Mouse (Mus musculus): ENCODE data around the gene Rab37. TPM values are rescaled to one million over a fixed set of nuclear protein-coding genes. Genes with fewer than 3 reads are reported as not detected.

Gene Rab37
- polyA plus RNA-seq, 1 experiment from 2014 or later, result 2.0 TPM

DNA sequence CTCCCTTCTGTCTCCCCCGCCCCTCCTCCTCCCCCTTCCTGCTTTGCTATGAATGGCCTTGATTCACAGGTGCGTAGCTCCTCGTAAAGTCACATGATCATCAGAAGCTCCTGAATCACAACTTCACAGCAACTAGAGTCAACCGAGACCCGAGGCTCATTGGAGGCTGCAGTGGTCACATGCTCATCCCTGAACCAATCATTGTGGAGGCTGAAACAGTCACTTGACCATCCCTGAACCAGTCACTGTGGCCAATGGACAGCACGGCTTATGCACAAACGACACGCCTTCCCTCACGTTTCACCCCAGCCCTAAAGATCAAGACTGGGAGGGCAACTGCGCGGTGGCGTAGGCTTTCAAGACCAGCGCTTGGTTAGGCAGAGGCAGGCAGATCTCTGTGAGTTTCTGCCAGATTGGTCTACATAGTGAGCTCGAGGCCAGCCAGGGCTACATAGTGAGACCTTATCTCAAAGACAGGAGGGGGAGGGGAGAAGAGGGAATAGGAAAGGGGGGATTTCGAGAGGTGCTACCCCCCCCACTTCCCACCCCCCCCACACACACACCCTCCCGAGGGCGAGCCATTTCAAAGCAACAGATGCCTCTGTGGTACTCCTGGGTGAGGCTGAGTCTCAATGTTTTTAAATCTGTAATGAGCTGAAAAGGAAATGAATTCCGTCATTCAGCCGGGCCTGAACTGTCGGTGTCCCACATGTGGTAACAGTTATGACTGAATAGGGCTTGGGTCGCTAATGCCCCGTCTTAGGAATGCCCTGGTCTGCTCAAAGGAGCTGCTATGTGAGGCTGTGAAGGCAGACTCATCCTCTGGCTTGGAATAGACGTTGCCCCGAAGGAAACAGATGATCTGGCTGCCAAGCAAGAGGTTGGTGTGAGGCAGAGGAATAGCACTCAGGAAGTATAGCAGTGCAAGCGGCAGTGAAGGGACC, 12.5 kb downstream of the Rab37 start:
- no peaks in the 10 kb centered on the region for H3K9me3 ChIP-seq (replicated peaks)
- peaks cover 17% of the 10 kb centered on the region for H3K27me3 ChIP-seq
- H3K36me3 ChIP-seq, result no peaks in the 10 kb centered on the region
- no peak for ATAC-seq (ENCODE audit: insufficient number of reproducible peaks, low FRiP score, low TSS enrichment, low read depth)
- no peak overlapping the region for H3K4me2 ChIP-seq (replicated peaks)
- H3K27ac ChIP-seq (replicated peaks), result no peak overlapping the region
- 62% methylated on average over 25 of the region's 25 CpGs for WGBS
- no peak overlapping the region for H3K9ac ChIP-seq
- no peak overlapping the region for H3K4me3 ChIP-seq (replicated peaks)
- peaks cover 4% of the 10 kb centered on the region; the same call in 1 of the 2 replicates for H3K4me1 ChIP-seq

DNA sequence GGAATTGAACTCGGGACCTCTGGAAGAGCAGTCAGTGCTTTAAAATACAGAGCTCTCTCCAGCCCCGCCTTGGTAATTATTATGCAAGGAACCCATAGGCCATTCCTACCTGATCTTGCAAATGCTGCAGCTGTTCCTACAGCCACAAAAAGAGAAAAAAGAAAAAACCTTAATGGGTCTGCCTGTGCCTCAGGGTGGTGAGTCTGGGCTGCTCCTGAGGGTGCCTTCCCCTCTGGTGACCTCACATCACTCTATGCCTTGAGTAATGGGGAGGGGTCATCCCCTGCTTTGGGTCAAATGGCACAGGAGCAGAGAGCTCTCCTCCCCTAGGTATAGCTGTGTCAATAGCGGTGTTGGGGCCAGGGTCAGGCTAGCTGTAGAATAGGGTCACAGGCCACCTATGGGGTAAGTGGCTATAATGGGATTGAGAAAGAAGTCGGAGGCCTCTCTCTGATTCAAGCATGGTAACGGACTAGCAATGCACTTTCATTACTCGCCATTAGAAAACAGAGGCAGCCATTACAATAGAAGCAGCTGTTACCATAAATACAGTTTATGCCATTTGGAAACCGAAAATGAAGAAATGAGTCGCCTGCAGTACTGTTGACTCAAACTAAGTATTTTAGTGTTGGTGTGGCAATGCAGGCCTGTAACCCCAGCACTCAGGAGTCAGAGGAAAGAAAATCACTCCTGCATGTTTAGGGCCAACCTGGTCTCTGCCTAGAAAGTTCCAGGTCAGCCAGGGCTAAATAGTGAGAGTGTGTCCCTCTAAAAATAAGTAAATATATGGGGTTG, 13.7 kb downstream of the Rab37 start:
- no peak overlapping the region for H3K4me3 ChIP-seq (replicated peaks)
- no peaks in the 10 kb centered on the region for H3K36me3 ChIP-seq
- H3K4me2 ChIP-seq (replicated peaks), result no peak overlapping the region
- no peaks in the 10 kb centered on the region for H3K9me3 ChIP-seq (replicated peaks)
- ATAC-seq (ENCODE audit: insufficient number of reproducible peaks, low FRiP score, low TSS enrichment, low read depth), result no peak
- WGBS, result 62% methylated on average over 8 of the region's 8 CpGs
- H3K27me3 ChIP-seq, result peaks cover 14% of the 10 kb centered on the region
- H3K9ac ChIP-seq, result no peak overlapping the region
- no peaks in the 10 kb centered on the region for H3K4me1 ChIP-seq
- no peak overlapping the region for H3K27ac ChIP-seq (replicated peaks)

DNA sequence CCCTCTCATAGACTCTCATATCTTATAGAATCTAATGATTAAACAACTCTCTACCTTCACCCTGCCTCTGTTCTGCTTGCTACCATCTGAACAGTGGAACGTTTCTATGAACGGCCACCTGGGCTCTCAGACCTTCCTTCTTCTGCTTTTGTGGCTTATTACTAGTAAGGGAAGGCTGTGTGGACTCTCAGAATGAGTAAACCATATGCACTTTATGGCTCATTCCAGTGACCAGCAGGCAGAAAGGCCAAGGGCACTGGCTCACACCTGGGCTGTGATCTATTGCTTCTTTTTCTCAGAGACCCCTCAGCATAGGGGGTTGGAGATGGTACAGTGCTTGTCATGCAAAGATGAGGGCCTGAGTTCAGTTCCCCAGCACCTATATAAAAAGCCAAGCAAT, 15.4 kb downstream of the Rab37 start:
- Histone ChIP-seq H3K27ac (replicated peaks) (no peak overlapping the region), H3K27me3 (peaks cover 14% of the 10 kb centered on the region), H3K36me3 (no peaks in the 10 kb centered on the region), H3K4me1 (no peaks in the 10 kb centered on the region), H3K4me3 (replicated peaks) (no peak overlapping the region), H3K9me3 (replicated peaks) (no peaks in the 10 kb centered on the region), H3K4me2 (replicated peaks) (no peak overlapping the region), H3K9ac (no peak overlapping the region)
- no peak for ATAC-seq (ENCODE audit: insufficient number of reproducible peaks, low FRiP score, low TSS enrichment, low read depth)
- WGBS, result 76% methylated on average over 2 of the region's 2 CpGs

DNA sequence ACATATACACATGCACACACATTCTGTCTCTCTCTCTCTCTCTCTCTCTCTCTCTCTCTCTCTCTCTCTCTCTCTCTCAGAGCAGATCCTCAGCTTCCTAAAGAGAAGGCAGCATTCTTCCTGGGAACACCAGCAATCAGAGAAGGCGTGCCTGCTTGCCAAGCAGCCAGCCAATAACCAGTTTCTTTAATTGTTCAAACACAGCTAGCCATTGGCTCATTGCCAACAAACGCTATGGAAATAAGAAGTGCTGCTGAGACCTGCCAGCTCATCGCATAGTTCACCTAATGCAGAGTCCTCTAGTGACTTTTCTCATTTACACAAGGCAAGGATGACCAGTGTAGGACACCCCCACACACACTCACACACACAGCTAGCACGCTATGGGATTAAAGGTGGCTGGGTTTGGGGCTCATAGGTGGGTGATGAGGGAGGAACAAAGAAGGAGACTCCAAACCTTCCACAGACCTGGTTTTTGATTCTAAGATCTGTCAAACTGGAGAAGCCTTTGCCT, 16.2 kb downstream of the Rab37 start:
- H3K36me3 ChIP-seq, result no peaks in the 10 kb centered on the region
- 44% methylated on average over 4 of the region's 4 CpGs for WGBS
- no peak for ATAC-seq (ENCODE audit: insufficient number of reproducible peaks, low FRiP score, low TSS enrichment, low read depth)
- H3K4me3 ChIP-seq (replicated peaks), result no peak overlapping the region
- H3K9me3 ChIP-seq (replicated peaks), result no peaks in the 10 kb centered on the region
- H3K9ac ChIP-seq, result no peak overlapping the region
- no peaks in the 10 kb centered on the region; the same call in 1 of the 2 replicates for H3K4me1 ChIP-seq
- no peak overlapping the region for H3K4me2 ChIP-seq (replicated peaks)
- H3K27ac ChIP-seq (replicated peaks), result no peak overlapping the region
- H3K27me3 ChIP-seq, result peaks cover 14% of the 10 kb centered on the region

DNA sequence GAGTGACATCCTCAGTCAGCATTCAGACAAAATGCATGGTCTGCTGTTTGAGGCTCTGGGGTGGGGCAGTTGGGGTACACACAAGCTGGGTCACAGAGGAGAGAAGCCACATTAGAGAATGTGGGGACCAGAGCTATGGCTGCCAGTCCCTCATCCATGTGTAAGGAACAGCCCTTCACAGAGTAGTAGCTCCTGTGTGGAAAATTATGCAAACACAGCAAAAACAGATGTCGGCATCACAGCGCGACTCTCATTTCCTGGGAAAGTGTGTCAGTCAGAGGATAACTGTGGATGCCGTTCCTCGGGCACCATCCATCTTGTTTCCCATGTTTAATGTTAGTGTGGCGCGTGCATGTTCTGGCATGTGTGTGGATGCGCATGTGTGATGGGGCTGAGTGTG, 16.9 kb downstream of the Rab37 start:
- Histone ChIP-seq H3K4me1 (no peaks in the 10 kb centered on the region; the same call in 1 of the 2 replicates), H3K4me3 (replicated peaks) (no peak overlapping the region), H3K4me2 (replicated peaks) (no peak overlapping the region), H3K36me3 (no peaks in the 10 kb centered on the region), H3K27ac (replicated peaks) (no peak overlapping the region), H3K9ac (no peak overlapping the region), H3K27me3 (peaks cover 14% of the 10 kb centered on the region), H3K9me3 (replicated peaks) (no peaks in the 10 kb centered on the region)
- 72% methylated on average over 8 of the region's 8 CpGs for WGBS
- ATAC-seq (ENCODE audit: insufficient number of reproducible peaks, low FRiP score, low TSS enrichment, low read depth), result no peak

DNA sequence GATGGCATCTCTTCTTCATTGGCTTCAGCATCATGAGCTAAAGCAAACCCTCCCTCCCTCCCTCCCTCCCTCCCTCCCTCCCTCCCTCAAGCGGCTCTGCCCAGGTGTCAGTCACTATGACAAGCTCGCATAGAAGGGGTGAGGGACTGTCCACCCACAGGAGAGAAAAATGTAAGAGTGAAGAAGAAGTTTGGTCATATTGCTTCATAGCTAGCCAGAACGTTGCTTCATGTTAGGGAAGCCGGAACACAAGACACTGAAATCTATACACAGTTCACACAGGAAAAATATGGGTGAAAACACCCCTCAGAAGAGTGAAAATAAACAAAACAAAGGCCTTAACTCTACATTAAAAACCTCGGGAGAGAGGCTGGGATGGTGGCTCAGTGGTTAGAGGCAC, 19.0 kb downstream of the Rab37 start:
- Histone ChIP-seq H3K4me2 (replicated peaks) (no peak overlapping the region), H3K9me3 (replicated peaks) (no peaks in the 10 kb centered on the region), H3K9ac (no peak overlapping the region), H3K36me3 (no peaks in the 10 kb centered on the region), H3K27ac (replicated peaks) (no peak overlapping the region), H3K4me3 (replicated peaks) (no peak overlapping the region), H3K27me3 (peaks cover 14% of the 10 kb centered on the region), H3K4me1 (no peaks in the 10 kb centered on the region; the same call in 1 of the 2 replicates)
- 80% methylated on average over 5 of the region's 5 CpGs for WGBS
- ATAC-seq (ENCODE audit: insufficient number of reproducible peaks, low FRiP score, low TSS enrichment, low read depth), result no peak

DNA sequence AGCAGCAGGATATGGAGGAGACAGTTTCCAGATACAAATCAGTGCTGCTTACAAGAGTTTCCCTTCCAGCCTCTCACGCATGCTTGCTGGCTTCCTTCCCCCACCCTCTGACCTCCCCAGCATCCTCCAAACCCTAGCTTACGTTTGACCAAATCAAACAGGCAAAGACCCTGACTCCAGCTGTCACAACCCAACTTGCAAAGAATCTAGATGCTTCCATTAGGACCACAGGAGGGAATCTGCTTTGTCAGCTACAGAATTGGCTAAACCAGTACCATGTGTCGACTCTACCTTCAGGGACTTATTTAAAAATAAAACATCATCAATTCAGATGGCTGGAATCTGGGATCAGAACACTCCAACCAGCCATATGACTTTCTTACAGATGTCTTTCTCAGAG, 21.0 kb downstream of the Rab37 start:
- Histone ChIP-seq H3K4me2 (replicated peaks) (no peak overlapping the region), H3K4me3 (replicated peaks) (no peak overlapping the region), H3K9me3 (replicated peaks) (no peaks in the 10 kb centered on the region), H3K27ac (replicated peaks) (no peak overlapping the region), H3K36me3 (no peaks in the 10 kb centered on the region), H3K9ac (no peak overlapping the region), H3K27me3 (peaks cover 12% of the 10 kb centered on the region; the same call in 1 of the 2 replicates), H3K4me1 (no peaks in the 10 kb centered on the region; the same call in 1 of the 2 replicates)
- ATAC-seq (ENCODE audit: insufficient number of reproducible peaks, low FRiP score, low TSS enrichment, low read depth), result no peak
- WGBS, result 12% methylated on average over 3 of the region's 3 CpGs

DNA sequence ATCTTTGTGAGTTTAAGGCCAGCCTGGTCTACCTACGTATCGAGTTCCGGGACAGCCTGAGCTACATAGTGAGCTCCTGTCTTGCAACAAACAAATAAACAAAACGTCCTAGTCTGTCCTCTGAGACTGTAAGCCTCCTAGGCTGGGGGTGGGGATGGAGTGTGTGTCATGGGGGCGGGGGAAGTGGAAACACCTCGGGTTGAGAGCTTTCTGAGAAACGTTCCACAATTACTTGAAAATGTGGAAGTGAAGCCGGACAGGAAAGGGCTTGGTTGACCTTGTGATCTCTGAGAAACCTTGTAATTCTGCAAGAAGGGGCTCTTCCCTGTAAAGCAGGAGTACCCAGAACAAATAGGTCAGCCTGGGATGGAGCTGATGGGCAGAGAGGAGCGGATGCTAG, 28.2 kb downstream of the Rab37 start:
- Histone ChIP-seq H3K4me2 (replicated peaks) (no peak overlapping the region), H3K27ac (replicated peaks) (no peak overlapping the region), H3K27me3 (no peaks in the 10 kb centered on the region), H3K36me3 (no peaks in the 10 kb centered on the region), H3K9ac (no peak overlapping the region), H3K4me3 (replicated peaks) (no peak overlapping the region), H3K9me3 (replicated peaks) (no peaks in the 10 kb centered on the region), H3K4me1 (no peaks in the 10 kb centered on the region)
- ATAC-seq (ENCODE audit: insufficient number of reproducible peaks, low FRiP score, low TSS enrichment, low read depth), result no peak
- 57% methylated on average over 9 of the region's 9 CpGs for WGBS

DNA sequence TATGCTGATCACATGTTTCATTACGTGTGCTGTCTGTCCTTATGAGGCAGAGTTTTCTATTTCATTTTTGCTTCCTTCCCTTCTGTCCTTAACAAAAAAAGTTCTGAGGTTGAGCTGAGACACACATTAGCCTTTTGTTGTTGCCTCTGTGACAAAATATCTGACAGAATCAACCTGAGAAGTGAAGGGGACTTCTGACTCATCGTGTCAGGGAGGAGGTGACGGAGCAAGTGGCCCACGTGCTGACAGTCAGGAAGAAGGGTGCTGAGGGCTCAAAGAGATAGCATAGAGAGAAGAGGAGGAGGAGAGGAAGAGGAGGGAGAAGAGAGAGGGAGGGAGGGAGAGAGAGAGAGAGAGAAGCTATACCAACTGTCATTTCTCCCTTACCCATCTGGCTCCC, 37.3 kb downstream of the Rab37 start:
- H3K27ac ChIP-seq (replicated peaks), result no peak overlapping the region
- H3K4me3 ChIP-seq (replicated peaks), result no peak overlapping the region
- H3K36me3 ChIP-seq, result no peaks in the 10 kb centered on the region
- no peak overlapping the region for H3K4me2 ChIP-seq (replicated peaks)
- H3K9ac ChIP-seq, result no peak overlapping the region
- WGBS, result 74% methylated on average over 4 of the region's 4 CpGs
- no peaks in the 10 kb centered on the region for H3K4me1 ChIP-seq
- no peak for ATAC-seq (ENCODE audit: insufficient number of reproducible peaks, low FRiP score, low TSS enrichment, low read depth)
- no peaks in the 10 kb centered on the region for H3K9me3 ChIP-seq (replicated peaks)
- no peaks in the 10 kb centered on the region for H3K27me3 ChIP-seq

DNA sequence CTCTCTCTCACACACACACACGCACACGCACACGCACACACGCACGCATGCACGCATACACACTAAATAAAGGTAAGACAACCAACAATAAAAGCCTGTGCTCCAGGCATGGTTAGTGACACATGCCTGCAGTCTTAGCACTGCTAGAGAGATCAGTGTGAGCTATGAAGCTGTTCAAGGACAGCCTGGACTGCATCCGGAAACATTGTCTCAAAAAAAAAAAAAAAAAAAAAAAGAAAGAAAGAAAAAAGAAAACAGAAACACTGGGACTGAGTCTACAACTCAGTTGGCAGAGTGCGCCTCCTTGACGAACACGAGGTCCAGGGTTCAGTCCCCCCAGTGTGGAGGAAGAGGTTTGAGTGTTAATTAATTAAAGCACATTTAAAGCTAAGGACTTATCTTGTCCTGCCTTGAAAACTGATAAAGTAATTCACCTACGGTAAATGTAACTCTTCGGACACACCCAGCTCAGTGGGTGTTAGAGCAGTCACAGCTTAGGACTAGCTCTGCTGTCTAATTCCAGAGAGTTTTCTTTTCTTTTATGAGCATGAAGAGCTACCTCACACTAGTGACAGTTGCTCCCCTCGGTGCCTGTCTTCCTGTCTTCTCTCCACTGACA, 38.4 kb downstream of the Rab37 start:
- no peak overlapping the region for H3K27ac ChIP-seq (replicated peaks)
- H3K27me3 ChIP-seq, result no peaks in the 10 kb centered on the region
- H3K36me3 ChIP-seq, result no peaks in the 10 kb centered on the region
- WGBS, result 89% methylated on average over 13 of the region's 13 CpGs
- H3K4me3 ChIP-seq (replicated peaks), result no peak overlapping the region
- no peak for ATAC-seq (ENCODE audit: insufficient number of reproducible peaks, low FRiP score, low TSS enrichment, low read depth)
- H3K9me3 ChIP-seq (replicated peaks), result no peaks in the 10 kb centered on the region
- H3K4me1 ChIP-seq, result no peaks in the 10 kb centered on the region
- H3K4me2 ChIP-seq (replicated peaks), result no peak overlapping the region
- no peak overlapping the region for H3K9ac ChIP-seq

Data from embryonic facial prominence, embryonic 15.5 days (tissue).